Mouse (Mus musculus) lung, postnatal 0 days (tissue): ENCODE measurements at regions not wholly inside any gene's neighbourhood (a gene's known extent, or its start where the extent isn't known, plus 50 kb on each side); places are given as distances from the start of the nearest gene placed in this dataset.

Source experiments
- CTCF ChIP-seq: IDR thresholded peaks from 2 replicates; pipeline ENCODE4 v1.5.1; 2016; ENCODE audit warnings: antibody characterized with exemption, mild to moderate bottlenecking
- EP300 ChIP-seq: IDR thresholded peaks from 2 replicates; pipeline ENCODE4 v1.6.1; 2016; ENCODE audit warnings: antibody characterized with exemption, mild to moderate bottlenecking, control low read depth

DNA sequence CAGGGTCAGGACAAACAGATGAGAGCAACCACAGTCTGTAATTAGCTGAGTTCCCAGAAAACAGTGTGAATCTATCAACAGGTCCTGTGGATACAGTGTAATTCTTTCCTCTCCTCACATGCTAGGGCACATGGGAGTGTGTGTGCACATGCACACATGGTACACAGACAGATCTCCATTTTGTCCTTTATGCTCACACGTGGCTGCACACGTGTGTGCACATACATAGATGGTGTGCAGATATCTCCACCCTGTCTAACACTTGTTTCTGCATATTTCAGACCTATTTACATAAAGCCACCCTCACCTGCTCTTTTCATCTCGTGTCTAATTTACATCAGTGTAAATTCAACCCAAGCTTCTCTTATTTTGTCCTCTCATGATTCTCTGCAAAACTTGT, 245.0 kb upstream of the Cnr1 start:
- no peak for TF ChIP-seq CTCF
- no peak for TF ChIP-seq EP300
